Mouse (Mus musculus) embryonic stem cell, embryonic (primary cell): ENCODE measurements around the gene Lrmp.

Experiments
- CTCF ChIA-PET, 4 experiments: fragments of 300-600 bp in 2 of 4; fragments of 350-600 bp in 2 of 4; sonication (Branson Sonifier 250); formaldehyde crosslinking; loops; one replicate each; lab custom pipeline; 2022; ENCODE audit warnings: inconsistent platforms in 2 of 4; lab: Charles Lee
- POLR2A ChIA-PET, 4 experiments: fragments of 300-600 bp in 2 of 4; fragments of 350-600 bp in 2 of 4; sonication (Branson Sonifier 250); formaldehyde crosslinking; loops; one replicate each; lab custom pipeline; 2022; ENCODE audit warnings: antibody characterized with exemption in 4 of 4, inconsistent platforms in 1 of 4; lab: Charles Lee

The Lrmp gene

DNA sequence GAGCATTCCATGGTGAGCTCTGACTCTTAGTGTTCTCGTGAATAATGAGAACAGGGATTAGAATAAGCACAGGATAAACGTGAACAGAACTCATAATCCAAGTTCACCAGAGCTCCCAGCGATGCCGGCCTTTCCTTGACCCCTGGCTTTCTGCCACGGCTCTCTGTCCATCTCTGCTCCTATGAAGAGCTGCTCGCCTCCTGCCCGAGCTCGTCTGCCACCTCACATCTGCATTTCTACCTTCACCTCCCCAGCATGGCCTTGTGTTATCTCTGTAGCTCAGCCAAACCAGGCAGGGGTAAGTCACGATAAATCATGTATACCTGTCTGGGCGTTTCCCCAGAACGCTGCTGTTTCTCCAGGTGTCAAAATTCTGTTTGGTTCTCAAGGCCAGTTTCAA is 25.3 kb downstream of the Lrmp start:
- ChIA-PET POLR2A (interaction anchor here in 2 of 4 experiments (0.9 to 3.0 kb wide), 8 partner anchors 9 to 121 kb away, joined by 3 to 11 read pairs (median 4); no protein-coding TSS in a partner anchor), CTCF (interaction anchor here in 1 of 4 experiments (1.5 kb wide), 1 partner anchor 52 kb away, joined by 4 read pairs; no protein-coding TSS in a partner anchor)

GRCm38 (mm10) chr6:145141827-145142226 is 26.4 kb downstream of the Lrmp start:
- CTCF ChIA-PET, result interaction anchor here in 1 of 4 experiments (0.6 to 0.7 kb wide), 2 partner anchors 50 to 341 kb away, joined by 4 to 5 read pairs; no protein-coding TSS in a partner anchor
- POLR2A ChIA-PET, result interaction anchor here in 2 of 4 experiments (0.7 to 3.0 kb wide), 9 partner anchors 20 to 243 kb away, joined by 3 to 11 read pairs (median 3); partner anchors contain the start of genes Bcat1 (in 1 of the 2), Casc1 (in 1 of the 2) and Etfrf1 (in 1 of the 2)

GRCm38 (mm10) chr6:145145173-145145572 is 29.7 kb downstream of the Lrmp start:
- POLR2A ChIA-PET, result interaction anchor here in 3 of 4 experiments (0.7 to 1.8 kb wide), 13 partner anchors 9 to 77 kb away, joined by 3 to 9 read pairs (median 3); partner anchors contain the start of gene Bcat1 (in 1 of the 3)
- CTCF ChIA-PET, result interaction anchor here in 2 of 4 experiments (0.7 to 2.1 kb wide), 2 partner anchors 42 to 43 kb away, joined by 3 to 5 read pairs; no protein-coding TSS in a partner anchor

DNA sequence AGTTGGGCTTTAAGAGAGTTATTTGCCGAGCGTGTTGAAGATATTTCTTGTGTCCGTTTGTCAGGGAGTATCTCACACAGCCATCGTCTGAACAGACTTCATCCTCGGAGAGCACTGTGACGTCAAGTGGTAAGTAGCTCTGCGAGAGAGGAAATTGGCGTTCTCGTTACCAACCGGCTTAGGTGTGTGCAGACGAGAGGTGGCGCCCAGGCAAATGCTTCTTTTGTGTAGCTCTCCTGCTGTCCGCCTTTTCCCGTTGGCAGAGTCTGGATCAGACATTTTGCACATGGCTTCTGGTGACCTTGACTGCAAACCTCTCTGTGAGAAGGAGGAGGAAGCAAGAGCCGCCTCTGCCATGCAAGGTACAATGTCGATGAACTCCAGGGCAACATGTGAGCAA is 32.3 kb downstream of the Lrmp start:
- CTCF ChIA-PET, result interaction anchor here in 2 of 4 experiments (0.6 to 0.7 kb wide), 2 partner anchors 11 to 1015 kb away, joined by 3 read pairs; no protein-coding TSS in a partner anchor
- POLR2A ChIA-PET, result interaction anchor here in 3 of 4 experiments (0.6 to 2.6 kb wide), 22 partner anchors 10 to 194 kb away, joined by 3 to 16 read pairs (median 4); partner anchors contain the start of gene Bcat1 (in 1 of the 3)

DNA sequence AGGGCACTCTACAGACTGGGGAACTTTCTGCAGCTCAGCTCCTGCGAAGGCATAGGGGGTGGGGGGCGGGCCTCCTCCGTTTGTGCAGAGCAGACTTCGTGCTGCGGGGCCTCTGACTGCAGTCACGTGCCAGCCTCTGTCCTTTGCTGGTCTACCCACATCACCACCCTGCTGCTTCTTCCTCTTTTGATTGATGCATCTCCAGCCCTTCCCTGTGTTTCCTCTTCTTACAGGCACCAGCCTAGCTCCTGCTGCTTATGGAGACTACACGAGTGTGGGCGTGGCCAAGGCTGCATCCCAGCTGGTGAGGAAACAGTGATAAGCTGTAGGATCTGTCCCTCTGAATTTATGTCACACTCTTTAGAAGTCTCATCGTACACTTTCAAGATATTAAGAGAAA is 33.6 kb downstream of the Lrmp start:
- ChIA-PET CTCF (interaction anchor here in 2 of 4 experiments (0.6 to 1.0 kb wide), 2 partner anchors 10 to 86 kb away, joined by 3 to 4 read pairs; no protein-coding TSS in a partner anchor), POLR2A (interaction anchor here (0.5 to 1.1 kb wide), 10 partner anchors 9 to 606 kb away, joined by 3 to 5 read pairs (median 3); no protein-coding TSS in a partner anchor)

DNA sequence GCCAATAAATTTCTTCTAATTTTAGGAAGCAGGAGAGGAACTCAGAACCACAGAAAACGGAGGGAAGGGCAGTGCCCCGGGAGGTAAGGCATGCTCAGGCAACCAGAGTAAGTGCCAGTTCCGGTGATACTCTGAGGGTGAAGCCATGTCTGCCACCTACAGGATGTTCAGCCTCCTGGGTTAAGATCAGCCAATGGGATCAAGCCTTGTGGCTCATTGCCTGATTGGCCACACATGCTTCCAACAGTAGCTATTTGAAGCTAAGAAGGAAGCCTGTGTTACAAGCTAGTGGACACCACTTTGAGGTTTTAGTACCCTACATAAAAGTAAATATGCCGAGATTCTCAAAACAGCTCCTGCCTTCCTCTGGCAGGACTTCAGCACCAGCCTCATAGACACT is 43.2 kb downstream of the Lrmp start:
- POLR2A ChIA-PET, result interaction anchor here in 3 of 4 experiments (0.6 to 3.5 kb wide), 13 partner anchors 9 to 88 kb away, joined by 3 to 16 read pairs (median 4); no protein-coding TSS in a partner anchor

DNA sequence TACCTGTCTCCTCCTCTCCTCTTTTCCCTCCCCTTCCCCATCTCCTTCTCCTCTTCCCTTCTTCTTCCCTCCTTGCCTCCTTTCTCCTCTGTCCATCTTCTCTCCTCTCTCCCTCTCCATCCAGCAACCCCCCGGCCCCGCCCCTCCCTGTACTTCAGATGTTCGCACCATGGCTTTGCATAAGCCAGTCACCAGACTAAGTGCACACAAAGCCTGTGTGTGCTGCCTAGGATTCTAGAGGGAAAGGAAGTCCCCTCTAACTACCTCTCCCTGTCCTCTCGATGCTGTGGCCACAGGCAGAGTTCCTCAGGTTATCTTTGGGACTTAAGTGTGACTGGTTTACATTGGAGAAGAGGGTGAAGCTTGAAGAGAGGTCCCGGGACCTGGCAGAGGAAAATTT is 45.1 kb downstream of the Lrmp start:
- CTCF ChIA-PET, result interaction anchor here in 3 of 4 experiments (0.8 to 1.1 kb wide), 3 partner anchors 18 to 45 kb away, joined by 3 to 4 read pairs (median 3); no protein-coding TSS in a partner anchor
- POLR2A ChIA-PET, result interaction anchor here (0.6 to 3.5 kb wide), 16 partner anchors 12 to 498 kb away, joined by 3 to 16 read pairs (median 5); partner anchors contain the start of genes Casc1 (in 1 of the 4) and Etfrf1 (in 1 of the 4)

More for the DNA sequence above, 43.2 kb downstream of the Lrmp start:
- CTCF ChIA-PET, result interaction anchor here in 2 of 4 experiments (0.7 to 1.4 kb wide), 4 partner anchors 10 to 737 kb away, joined by 3 to 4 read pairs (median 4); no protein-coding TSS in a partner anchor

DNA sequence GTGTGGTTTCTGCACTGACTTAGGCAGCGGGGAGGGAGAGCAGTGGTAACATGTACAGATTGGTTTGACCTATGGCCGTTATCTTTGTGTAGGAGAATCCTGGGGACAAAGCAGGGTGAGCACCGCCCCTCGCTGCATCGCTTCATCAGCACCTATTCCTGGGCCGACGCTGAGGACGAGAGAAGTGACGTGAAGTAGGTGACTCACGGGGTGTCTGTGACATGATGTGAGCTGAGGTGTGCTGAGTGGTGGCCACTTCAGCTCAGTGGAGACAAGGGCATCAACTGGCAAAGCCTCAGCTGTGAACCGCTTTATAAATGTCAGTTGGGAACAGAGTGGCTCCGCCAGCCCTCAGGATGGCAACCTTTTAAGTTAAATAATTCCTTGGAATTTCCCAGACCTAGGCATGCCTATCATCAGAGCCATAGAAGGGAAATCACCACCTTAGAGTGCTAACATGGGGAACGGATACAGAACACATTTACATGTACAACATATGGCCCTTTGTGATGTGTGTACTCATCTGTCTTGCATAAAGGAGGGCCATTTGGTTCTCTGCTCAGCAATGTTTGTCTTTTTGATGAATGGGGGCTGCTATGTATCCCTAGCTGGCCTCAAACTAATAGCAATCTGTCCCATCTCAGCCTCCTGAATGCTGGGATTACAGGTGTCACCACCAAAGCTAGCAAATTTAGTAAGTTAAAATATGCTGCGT is 56.6 kb downstream of the Lrmp start:
- ChIA-PET POLR2A (interaction anchor here in 2 of 4 experiments (1.0 to 5.6 kb wide), 7 partner anchors 12 to 175 kb away, joined by 3 to 35 read pairs (median 4); no protein-coding TSS in a partner anchor), CTCF (interaction anchor here in 1 of 4 experiments (0.5 kb wide), 1 partner anchor 187 kb away, joined by 5 read pairs; no protein-coding TSS in a partner anchor)

DNA sequence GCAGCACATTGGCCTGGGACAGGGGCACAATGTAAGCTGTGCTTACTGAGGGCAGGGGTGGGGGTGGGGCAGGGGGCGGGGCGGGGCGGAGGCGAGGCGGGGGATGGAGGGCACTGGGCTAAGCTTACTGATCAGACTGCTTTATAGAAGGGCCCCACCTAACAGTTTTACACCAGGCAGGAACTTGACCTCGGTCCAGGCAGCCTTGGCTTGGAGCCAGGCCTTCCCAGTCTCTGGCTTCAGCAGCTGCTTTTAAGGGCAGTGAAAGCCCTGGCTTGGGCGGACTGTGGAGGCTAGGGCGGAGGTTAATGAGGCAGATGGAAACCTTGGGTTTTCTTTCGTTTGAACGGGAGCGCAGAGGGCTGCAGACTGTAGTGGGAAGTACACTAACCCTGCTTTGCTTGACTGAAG is 58.3 kb downstream of the Lrmp start:
- POLR2A ChIA-PET, result interaction anchor here in 3 of 4 experiments (0.6 to 5.6 kb wide), 54 partner anchors 8 to 1729 kb away, joined by 3 to 49 read pairs (median 6); partner anchors contain the start of genes Bcat1 (in 3 of the 3), Casc1 (in 3 of the 3) and Etfrf1 (in 3 of the 3)
- CTCF ChIA-PET, result interaction anchor here (0.5 to 1.8 kb wide), 5 partner anchors 13 to 174 kb away, joined by 3 to 7 read pairs (median 4); no protein-coding TSS in a partner anchor

GRCm38 (mm10) chr6:145175571-145175981 is 60.1 kb downstream of the Lrmp start:
- ChIA-PET CTCF (interaction anchor here (0.5 to 1.8 kb wide), 9 partner anchors 12 to 680 kb away, joined by 3 to 11 read pairs (median 4); no protein-coding TSS in a partner anchor), POLR2A (interaction anchor here (0.6 to 5.6 kb wide), 81 partner anchors 8 to 300 kb away, joined by 3 to 49 read pairs (median 6); partner anchors contain the start of genes Bcat1 (in 3 of the 4), Casc1 (in 3 of the 4) and Etfrf1 (in 3 of the 4))

- ChIA-PET POLR2A (interaction anchor here (0.6 to 5.6 kb wide), 66 partner anchors 9 to 259 kb away, joined by 3 to 49 read pairs (median 6); partner anchors contain the start of genes Bcat1 (in 3 of the 4), Casc1 (in 3 of the 4) and Etfrf1 (in 3 of the 4)), CTCF (interaction anchor here (0.6 to 3.7 kb wide), 13 partner anchors 11 to 522 kb away, joined by 3 to 23 read pairs (median 4); no protein-coding TSS in a partner anchor)
Measured at GRCm38 (mm10) chr6:145176474-145176873, 61.0 kb downstream of the Lrmp start.

DNA sequence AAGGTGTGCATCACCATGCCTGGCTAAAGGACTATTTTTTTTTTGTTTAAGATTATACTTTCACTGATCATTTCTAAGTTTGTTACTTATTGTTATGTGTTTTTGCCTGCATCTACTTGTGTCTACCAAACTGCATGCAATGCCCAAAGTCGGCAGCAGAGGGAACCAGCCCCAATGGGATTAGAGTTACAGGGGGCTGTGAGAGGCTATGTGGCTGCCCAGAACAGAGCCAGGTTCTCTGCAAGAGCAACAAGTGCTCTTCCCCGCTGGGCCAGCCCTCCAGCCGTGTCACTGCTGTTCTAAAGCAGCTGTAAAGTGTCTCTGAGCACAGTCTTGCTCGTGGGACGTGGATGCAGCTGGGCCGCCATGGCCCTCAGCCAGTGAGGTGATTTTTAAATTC is 64.2 kb downstream of the Lrmp start:
- CTCF ChIA-PET, result interaction anchor here in 3 of 4 experiments (0.6 to 3.7 kb wide), 6 partner anchors 8 to 168 kb away, joined by 3 to 23 read pairs (median 4); no protein-coding TSS in a partner anchor
- POLR2A ChIA-PET, result interaction anchor here (0.5 to 2.9 kb wide), 11 partner anchors 12 to 1079 kb away, joined by 3 to 17 read pairs (median 3); partner anchors contain the start of genes Casc1 (in 2 of the 4) and Etfrf1 (in 2 of the 4)

GRCm38 (mm10) chr6:145182044-145182443 is 66.6 kb downstream of the Lrmp start:
- POLR2A ChIA-PET, result interaction anchor here in 2 of 4 experiments (0.6 to 3.3 kb wide), 9 partner anchors 8 to 1426 kb away, joined by 3 to 20 read pairs (median 3); no protein-coding TSS in a partner anchor
- CTCF ChIA-PET, result interaction anchor here in 1 of 4 experiments (1.5 kb wide), 1 partner anchor 159 kb away, joined by 5 read pairs; no protein-coding TSS in a partner anchor

DNA sequence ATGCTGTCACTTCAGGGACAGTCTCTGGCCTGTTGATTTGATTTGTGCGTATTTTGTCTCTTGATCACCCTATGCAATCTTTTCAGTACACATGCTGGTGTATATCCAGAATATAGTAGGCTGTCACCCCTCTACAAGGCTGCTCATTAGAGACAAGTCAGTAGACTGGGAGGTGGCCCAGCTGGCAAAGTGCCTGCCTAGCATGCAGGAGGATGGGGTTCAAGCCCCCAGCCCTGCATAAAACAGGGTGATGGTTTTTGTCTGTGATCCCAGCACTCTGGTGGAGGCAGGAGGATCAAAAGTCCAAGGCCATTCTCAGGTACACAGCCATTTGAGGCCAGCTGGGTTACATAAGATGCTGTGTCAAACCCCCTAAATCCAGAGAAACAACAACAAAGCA is 70.6 kb downstream of the Lrmp start:
- ChIA-PET POLR2A (interaction anchor here in 2 of 4 experiments (1.0 to 2.2 kb wide), 3 partner anchors 11 to 25 kb away, joined by 3 to 35 read pairs (median 4); partner anchors contain the start of gene Etfrf1 (in 1 of the 2)), CTCF (no interaction called here)

DNA sequence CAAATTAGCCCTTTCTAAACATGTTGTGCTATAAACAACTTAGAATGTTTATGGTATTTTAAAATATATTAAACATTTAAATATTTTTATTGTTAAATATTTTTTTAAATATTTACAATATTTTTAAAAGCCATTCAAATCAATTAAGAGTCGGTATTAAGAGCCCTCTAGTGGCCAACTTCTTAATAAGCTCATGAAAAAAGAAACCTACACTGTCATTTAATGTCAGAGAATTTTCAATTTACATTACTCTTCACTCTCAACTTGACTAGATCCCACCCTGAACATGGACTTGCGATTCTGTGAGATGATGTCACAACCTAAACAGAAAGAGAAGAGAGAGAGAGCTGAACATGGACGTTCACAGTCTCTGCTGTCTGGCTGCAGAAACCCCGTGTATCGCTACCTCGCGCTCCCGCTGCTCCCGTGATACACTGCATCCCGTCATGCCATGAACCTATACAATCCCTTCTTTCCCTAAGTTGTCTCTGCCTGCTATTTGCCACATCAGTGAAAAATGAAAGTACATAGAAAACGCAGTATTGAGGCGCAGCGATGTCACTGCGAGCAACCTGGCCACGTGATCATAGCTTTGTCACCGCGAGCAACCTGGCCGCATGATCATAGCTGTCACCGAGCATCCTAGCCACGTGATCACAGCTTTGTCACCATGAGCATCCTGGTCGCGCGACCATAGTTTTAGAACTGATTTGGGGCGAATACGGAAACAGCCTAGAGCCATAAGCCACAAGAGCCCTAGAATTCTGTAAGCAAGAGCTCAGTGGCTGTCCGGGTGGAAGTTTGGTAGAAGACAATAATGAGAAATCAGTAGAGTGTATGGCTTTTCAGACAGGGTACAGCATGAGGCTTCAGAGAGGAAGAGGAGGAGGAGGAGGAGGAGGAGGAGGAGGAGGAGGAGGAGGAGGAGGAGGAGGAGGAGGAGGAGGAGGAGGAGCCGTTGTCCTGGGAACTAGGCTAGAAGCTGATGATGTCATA is 71.9 kb downstream of the Lrmp start:
- CTCF ChIA-PET, result interaction anchor here (0.6 to 2.3 kb wide), 48 partner anchors 9 to 1156 kb away, joined by 3 to 23 read pairs (median 4); partner anchors contain the start of genes Etfrf1 (in 4 of the 4), Casc1 (in 3 of the 4) and Bcat1 (in 1 of the 4)
- POLR2A ChIA-PET, result interaction anchor here in 3 of 4 experiments (0.5 to 2.3 kb wide), 36 partner anchors 9 to 350 kb away, joined by 3 to 35 read pairs (median 3); partner anchors contain the start of genes Casc1 (in 3 of the 3) and Etfrf1 (in 3 of the 3)
